Mouse (Mus musculus) spleen, adult 2 months (tissue): ENCODE results near the gene Cep112.

Source experiments
- CTCF ChIP-seq: fragments of 200-500 bp; IDR thresholded peaks from 2 replicates; pipeline ENCODE4 v1.5.1; 2011; ENCODE audit warnings: mild to moderate bottlenecking, inconsistent platforms; ENCODE audit not compliant: insufficient read depth, insufficient read length, insufficient replicate concordance; ENCODE audit errors: extremely low read depth
- POLR2A ChIP-seq: fragments of 200-500 bp; IDR thresholded peaks from 2 replicates; pipeline ENCODE4 v1.6.1; 2011; ENCODE audit warnings: low read depth, low read length, inconsistent platforms

GRCm38 (mm10) chr11:108384920-108385665, 39.9 kb upstream of the Cep112 start:
- no peak for TF ChIP-seq CTCF
- TF ChIP-seq POLR2A = no peak
